Mouse (Mus musculus) limb, embryonic 11.5 days (tissue): Measurements from ENCODE around the gene Nfatc2. TPM values are rescaled to one million over a fixed set of nuclear protein-coding genes. Genes with fewer than 3 reads are reported as not detected.

ENCODE experiments used
- ATAC-seq: fragments of 200-750 bp; cut with Nextera tagmentation; 2 replicates; pipeline ENCODE4 v1.8.0; 2017; ENCODE audit warnings: low read depth; ENCODE audit not compliant: insufficient number of reproducible peaks, low FRiP score, low TSS enrichment
- DNase-seq: peaks from one replicate; pipeline ENCODE4 v3.0.0-alpha.2; 2015; ENCODE audit warnings: low spot score
- H3K27ac ChIP-seq: fragments of 300-500 bp; sonication (generic); replicated peaks from 2 replicates; pipeline ENCODE4 v1.5.1; 2014; ENCODE audit warnings: low read depth, mild to moderate bottlenecking, low read length
- H3K27me3 ChIP-seq: fragments of 300-500 bp; sonication (generic); 2 replicates; pipeline ENCODE4 v1.6.1; 2014; ENCODE audit warnings: mild to moderate bottlenecking, low read length, mixed read lengths; ENCODE audit not compliant: control insufficient read depth, insufficient read depth
- H3K36me3 ChIP-seq: fragments of 300-500 bp; sonication (generic); 2 replicates; pipeline ENCODE4 v1.6.1; 2014; ENCODE audit warnings: mild to moderate bottlenecking, low read length, moderate library complexity, mixed read lengths; ENCODE audit not compliant: control insufficient read depth, insufficient read depth
- H3K4me1 ChIP-seq: fragments of 300-500 bp; sonication (generic); 2 replicates; pipeline ENCODE4 v1.6.1; 2014; ENCODE audit warnings: low read length, mixed read lengths; ENCODE audit not compliant: control insufficient read depth, insufficient read depth
- H3K4me2 ChIP-seq: fragments of 300-500 bp; sonication (generic); 2 replicates; pipeline ENCODE4 v1.6.1; 2014; ENCODE audit warnings: low read depth, mild to moderate bottlenecking, moderate library complexity; ENCODE audit not compliant: severe bottlenecking
- H3K4me3 ChIP-seq: fragments of 300-500 bp; sonication (generic); 2 replicates; pipeline ENCODE4 v1.5.1; 2014; ENCODE audit warnings: low read depth, low read length
- H3K9ac ChIP-seq: fragments of 300-500 bp; sonication (generic); 2 replicates; pipeline ENCODE4 v1.6.1; 2014; ENCODE audit warnings: mild to moderate bottlenecking, low read length
- H3K9me3 ChIP-seq: fragments of 300-500 bp; sonication (generic); 2 replicates; pipeline ENCODE4 v1.6.1; 2016; ENCODE audit warnings: low read length; ENCODE audit not compliant: control insufficient read depth
- WGBS: fragments of 180-500 bp; shearing (Covaris S2); extraction: QIAGEN DNeasy Blood & Tissue Kit; methylation state at CpG from one replicate; pipeline ENCODE4 v1.1.7; 2014; 5-methylcytosine and 5-hydroxymethylcytosine counted together
- polyA plus RNA-seq: library from polyadenylated mRNA; unstranded; fragments of >200 nt; fragmentation: Nextera tagmentation; extraction: Ambion mirVana; gene quantifications from 2 replicates; pipeline ENCODE4 v1.2.1, GENCODE M21; 2014

The Nfatc2 gene
- polyA plus RNA-seq, 1 experiment from 2014 or later = 4.9 TPM

- WGBS = 89% methylated on average over 3 of the region's 3 CpGs
- H3K4me3 ChIP-seq = no peak overlapping the region
- no peaks in the 10 kb centered on the region for H3K27me3 ChIP-seq
- no peaks in the 10 kb centered on the region for H3K36me3 ChIP-seq
- H3K9ac ChIP-seq = no peak overlapping the region
- H3K27ac ChIP-seq = no peak overlapping the region
- ATAC-seq (no peak), DNase-seq (no peak)
- peaks cover 36% of the 10 kb centered on the region for H3K4me1 ChIP-seq
- no peaks in the 10 kb centered on the region for H3K9me3 ChIP-seq
- H3K4me2 ChIP-seq = no peak overlapping the region
Measured at GRCm38 (mm10) chr2:168579109-168579508, 22.3 kb downstream of the Nfatc2 start.

GRCm38 (mm10) chr2:168578132-168578531 is 23.3 kb downstream of the Nfatc2 start:
- H3K4me1 ChIP-seq = peaks cover 36% of the 10 kb centered on the region
- H3K4me3 ChIP-seq = no peak overlapping the region
- no peaks in the 10 kb centered on the region for H3K36me3 ChIP-seq
- H3K9ac ChIP-seq = no peak overlapping the region
- H3K4me2 ChIP-seq = no peak overlapping the region
- no peaks in the 10 kb centered on the region for H3K27me3 ChIP-seq
- no peak for DNase-seq
- no peak overlapping the region for H3K27ac ChIP-seq
- WGBS = 69% methylated on average over 9 of the region's 9 CpGs
- no peaks in the 10 kb centered on the region for H3K9me3 ChIP-seq
- ATAC-seq = no peak

GRCm38 (mm10) chr2:168577381-168577780 is 24.1 kb downstream of the Nfatc2 start:
- Histone ChIP-seq H3K27ac (no peak overlapping the region), H3K4me3 (no peak overlapping the region), H3K9me3 (no peaks in the 10 kb centered on the region), H3K4me1 (peaks cover 36% of the 10 kb centered on the region), H3K4me2 (no peak overlapping the region), H3K36me3 (no peaks in the 10 kb centered on the region), H3K27me3 (no peaks in the 10 kb centered on the region), H3K9ac (peak overlapping the region; percentile 7; the same call in 1 of the 2 replicates)
- DNase-seq (no peak), ATAC-seq (no peak)
- WGBS = 45% methylated on average over 7 of the region's 7 CpGs

- Histone ChIP-seq H3K36me3 (no peaks in the 10 kb centered on the region), H3K9me3 (no peaks in the 10 kb centered on the region; the same call in 1 of the 2 replicates), H3K27ac (no peak overlapping the region; the same call in 1 of the 2 replicates), H3K4me3 (no peak overlapping the region), H3K4me2 (no peak overlapping the region), H3K9ac (no peak overlapping the region), H3K4me1 (peaks cover 27% of the 10 kb centered on the region), H3K27me3 (no peaks in the 10 kb centered on the region)
- DNase-seq (no peak), ATAC-seq (no peak)
- WGBS = 76% methylated on average over 5 of the region's 5 CpGs
Measured at GRCm38 (mm10) chr2:168575834-168576233, 25.6 kb downstream of the Nfatc2 start.

GRCm38 (mm10) chr2:168574934-168575333 is 26.5 kb downstream of the Nfatc2 start:
- H3K9ac ChIP-seq = no peak overlapping the region
- no peak overlapping the region; the same call in 1 of the 2 replicates for H3K27ac ChIP-seq
- no peaks in the 10 kb centered on the region; the same call in 1 of the 2 replicates for H3K9me3 ChIP-seq
- H3K36me3 ChIP-seq = no peaks in the 10 kb centered on the region
- no peaks in the 10 kb centered on the region for H3K27me3 ChIP-seq
- WGBS = 57% methylated on average over 10 of the region's 10 CpGs
- no peak for ATAC-seq
- H3K4me2 ChIP-seq = no peak overlapping the region
- no peak overlapping the region for H3K4me3 ChIP-seq
- no peak for DNase-seq
- H3K4me1 ChIP-seq = peaks cover 18% of the 10 kb centered on the region

GRCm38 (mm10) chr2:168573866-168574265 is 27.6 kb downstream of the Nfatc2 start:
- no peak overlapping the region for H3K9ac ChIP-seq
- H3K9me3 ChIP-seq = no peaks in the 10 kb centered on the region; the same call in 1 of the 2 replicates
- 85% methylated on average over 3 of the region's 3 CpGs for WGBS
- peaks cover 15% of the 10 kb centered on the region for H3K4me1 ChIP-seq
- H3K4me2 ChIP-seq = no peak overlapping the region
- no peaks in the 10 kb centered on the region for H3K36me3 ChIP-seq
- no peaks in the 10 kb centered on the region for H3K27me3 ChIP-seq
- DNase-seq (no peak), ATAC-seq (no peak)
- H3K27ac ChIP-seq = no peak overlapping the region
- H3K4me3 ChIP-seq = no peak overlapping the region

- no peak overlapping the region for H3K9ac ChIP-seq
- H3K9me3 ChIP-seq = no peaks in the 10 kb centered on the region; the same call in 1 of the 2 replicates
- ATAC-seq (no peak), DNase-seq (no peak)
- no peak overlapping the region for H3K4me2 ChIP-seq
- H3K4me1 ChIP-seq = 0 out of 2 replicates have a peak, but pooled peaks cover 4% of the 10 kb centered on the region
- no peaks in the 10 kb centered on the region for H3K36me3 ChIP-seq
- H3K27ac ChIP-seq = no peak overlapping the region
- H3K4me3 ChIP-seq = no peak overlapping the region
- H3K27me3 ChIP-seq = no peaks in the 10 kb centered on the region
- 89% methylated on average over 32 of the region's 32 CpGs for WGBS
Measured at GRCm38 (mm10) chr2:168571241-168571640, 30.2 kb downstream of the Nfatc2 start.

GRCm38 (mm10) chr2:168565538-168566253 is 35.8 kb downstream of the Nfatc2 start:
- Histone ChIP-seq H3K4me3 (no peak overlapping the region), H3K36me3 (no peaks in the 10 kb centered on the region), H3K4me2 (no peak overlapping the region), H3K9me3 (no peaks in the 10 kb centered on the region; the same call in 1 of the 2 replicates), H3K9ac (no peak overlapping the region), H3K27ac (no peak overlapping the region), H3K27me3 (0 out of 2 replicates have a peak, but pooled peaks cover 2% of the 10 kb centered on the region), H3K4me1 (peaks cover 6% of the 10 kb centered on the region; the same call in 1 of the 2 replicates)
- ATAC-seq = no peak
- WGBS = 90% methylated on average over 19 of the region's 19 CpGs
- DNase-seq = no peak
